In genomic region chr11:120241981-120242725, GRCm38 (mm10) we compare ENCODE assay signal across 7 mouse cellular contexts. TPM values are rescaled to one million over a fixed set of nuclear protein-coding genes. Genes with fewer than 3 reads are reported as not detected.
DNase-seq lines count a peak whose midpoint lies in the region; ATAC-seq and TF ChIP-seq lines count a peak whose summit lies in the region.

No protein-coding gene starts in this region.

- 51% methylated on average over 6 of the region's 6 CpGs for WGBS in heart, postnatal 0 days
- 46% methylated on average over 6 of the region's 6 CpGs for WGBS in midbrain, embryonic 11.5 days

- no peak for TF ChIP-seq POLR2A in ES-Bruce4 (IDR thresholded peaks at IDR 0.05; ENCODE audit: insufficient read depth, low read length)

- H3K4me3 ChIP-seq in ES-Bruce4 (ENCODE audit: low read depth, low read length): no peak overlapping the region
- H3K4me3 ChIP-seq in brown adipose tissue, adult 24 weeks (ENCODE audit: insufficient read depth, low read depth, low read length): no peak overlapping the region
- H3K4me3 ChIP-seq in heart, postnatal 0 days (ENCODE audit: low read depth, low read length): no peak overlapping the region
- H3K4me3 ChIP-seq in midbrain, embryonic 11.5 days (ENCODE audit: low read depth, low read length): peak overlapping the region; percentile 20

- no peaks in the 10 kb centered on the region for H3K9me3 ChIP-seq in ES-Bruce4 (replicated peaks; ENCODE audit: control insufficient read depth, insufficient read depth, low read length, poor library complexity, severe bottlenecking)
- no peaks in the 10 kb centered on the region for H3K9me3 ChIP-seq in heart, postnatal 0 days (replicated peaks; ENCODE audit: control insufficient read depth, low read length)
- H3K9me3 ChIP-seq in midbrain, embryonic 11.5 days (ENCODE audit: control insufficient read depth, low read length): no peaks in the 10 kb centered on the region

- H3K36me3 ChIP-seq in ES-Bruce4 (ENCODE audit: control insufficient read depth, insufficient read depth, low read length, poor library complexity, severe bottlenecking): no peaks in the 10 kb centered on the region
- H3K36me3 ChIP-seq in heart, postnatal 0 days (replicated peaks; ENCODE audit: control insufficient read depth, insufficient read depth, low read length): no peaks in the 10 kb centered on the region
- no peaks in the 10 kb centered on the region for H3K36me3 ChIP-seq in midbrain, embryonic 11.5 days (ENCODE audit: control insufficient read depth, insufficient read depth, low read length)

- TF ChIP-seq EP300 in ES-Bruce4 (IDR thresholded peaks at IDR 0.05; ENCODE audit: insufficient read depth, low read depth, low read length): no peak
- TF ChIP-seq EP300 in heart, postnatal 0 days (IDR thresholded peaks at IDR 0.05; ENCODE audit: low read depth): 0 out of 2 replicates have a peak, but pooled peaks have one; percentile 61

- no peak for DNase-seq in heart, postnatal 0 days (ENCODE audit: low spot score)
- peak; percentile 92 for DNase-seq in midbrain, embryonic 11.5 days (ENCODE audit: low spot score, missing footprints)
- no peak for DNase-seq in thymus, postnatal 4 days
- DNase-seq in left cerebral cortex, adult 18-20 months (ENCODE audit: low spot score in 2 of 2): no peak
- no peak for DNase-seq in lung, postnatal 14 days

- peaks cover 9% of the 10 kb centered on the region for H3K4me1 ChIP-seq in ES-Bruce4 (ENCODE audit: control insufficient read depth, insufficient read depth, low read length)
- H3K4me1 ChIP-seq in brown adipose tissue, adult 24 weeks (ENCODE audit: control insufficient read depth, insufficient read depth, insufficient read length, low read length): peaks cover 39% of the 10 kb centered on the region
- peaks cover 44% of the 10 kb centered on the region for H3K4me1 ChIP-seq in heart, postnatal 0 days (ENCODE audit: control insufficient read depth, insufficient read depth)
- H3K4me1 ChIP-seq in midbrain, embryonic 11.5 days (ENCODE audit: control insufficient read depth, insufficient read depth, low read length): peaks cover 66% of the 10 kb centered on the region

- H3K9ac ChIP-seq in ES-Bruce4 (ENCODE audit: low read depth, poor library complexity, severe bottlenecking): no peak overlapping the region; the same call in 1 of the 2 replicates
- H3K9ac ChIP-seq in heart, postnatal 0 days (replicated peaks; ENCODE audit: low read depth, low read length): no peak overlapping the region
- H3K9ac ChIP-seq in midbrain, embryonic 11.5 days (ENCODE audit: low read length): peak overlapping the region; percentile 100

- peaks cover under 1% of the 10 kb centered on the region; the same call in 1 of the 2 replicates for H3K27me3 ChIP-seq in ES-Bruce4 (ENCODE audit: control insufficient read depth, insufficient read depth, low read length, poor library complexity, severe bottlenecking)
- no peaks in the 10 kb centered on the region for H3K27me3 ChIP-seq in heart, postnatal 0 days (ENCODE audit: control insufficient read depth, insufficient read depth, low read length)
- no peaks in the 10 kb centered on the region for H3K27me3 ChIP-seq in midbrain, embryonic 11.5 days (ENCODE audit: control insufficient read depth, insufficient read depth, low read length)

- peak overlapping the region; percentile 49 for H3K27ac ChIP-seq in ES-Bruce4 (ENCODE audit: insufficient read depth, low read length)
- peak overlapping the region; percentile 67 for H3K27ac ChIP-seq in brown adipose tissue, adult 24 weeks (replicated peaks; ENCODE audit: low read depth, low read length)
- peak overlapping the region; percentile 90 for H3K27ac ChIP-seq in heart, postnatal 0 days (ENCODE audit: low read depth)
- H3K27ac ChIP-seq in midbrain, embryonic 11.5 days (ENCODE audit: low read depth, low read length): peak overlapping the region; percentile 68

- ATAC-seq in heart, postnatal 0 days (ENCODE audit: insufficient read depth, low read depth): no peak
- ATAC-seq in midbrain, embryonic 11.5 days (ENCODE audit: low FRiP score): no peak

- TF ChIP-seq CTCF in ES-Bruce4 (IDR thresholded peaks at IDR 0.05; ENCODE audit: low read depth, low read length): no peak
- TF ChIP-seq CTCF in heart, postnatal 0 days (IDR thresholded peaks at IDR 0.05; ENCODE audit: low read depth): no peak

- H3K4me2 ChIP-seq in heart, postnatal 0 days (ENCODE audit: low read depth, low read length): peak overlapping the region; percentile 97
- H3K4me2 ChIP-seq in midbrain, embryonic 11.5 days: peak overlapping the region; percentile 79

RNA-seq across cellular contexts. Expression of gene Bahcc1, which starts 9.4 kb away (rescaled TPM):
- polyA plus RNA-seq in ES-Bruce4 (2011; ENCODE audit: insufficient read depth, insufficient read length, low read depth, missing spikeins): 21.2 and 21.6 TPM in 2 replicates
- 5.7 and 5.9 TPM in 2 replicates for polyA plus RNA-seq in brown adipose tissue, adult 24 weeks (2012; ENCODE audit: insufficient read depth, insufficient read length, missing spikeins)
- total RNA-seq in heart, postnatal 0 days (2014; rRNA removed; ENCODE audit: low replicate concordance): 12.2 and 13.1 TPM in 2 replicates
- 2.8 and 3.5 TPM in 2 replicates for polyA plus RNA-seq in heart, postnatal 0 days (2015; fragmentation: Nextera tagmentation; extraction: Ambion mirVana)
- polyA plus RNA-seq in midbrain, embryonic 11.5 days (2014; fragmentation: Nextera tagmentation; extraction: Ambion mirVana): 17.6 and 20.6 TPM in 2 replicates
- 10 to 100 TPM; 18.8 to 19.0 TPM for total RNA-seq in left cerebral cortex, adult 18-20 months (2021)
